Mouse (Mus musculus) forebrain, postnatal 0 days (tissue): ENCODE measurements around the gene Olfr345. TPM values are rescaled to one million over a fixed set of nuclear protein-coding genes. Genes with fewer than 3 reads are reported as not detected.

Source experiments
- ATAC-seq: fragments of 200-750 bp; cut with Nextera tagmentation; 2 replicates; pipeline ENCODE4 v1.8.0; 2017; ENCODE audit warnings: mild to moderate bottlenecking, moderate library complexity
- DNase-seq: peaks from one replicate; pipeline ENCODE4 v3.0.0-alpha.2; 2015
- H3K27ac ChIP-seq: fragments of 300-500 bp; sonication (generic); 2 replicates; pipeline ENCODE4 v1.5.1; 2014; ENCODE audit warnings: low read depth, mild to moderate bottlenecking, antibody characterized with exemption, low read length, moderate library complexity, mixed read lengths
- H3K27me3 ChIP-seq: fragments of 300-500 bp; sonication (generic); 2 replicates; pipeline ENCODE4 v1.6.1; 2014; ENCODE audit warnings: mild to moderate bottlenecking, low read length, mixed read lengths; ENCODE audit not compliant: insufficient read depth
- H3K36me3 ChIP-seq: fragments of 300-500 bp; sonication (generic); 2 replicates; pipeline ENCODE4 v1.6.1; 2014; ENCODE audit warnings: mild to moderate bottlenecking, moderate library complexity; ENCODE audit not compliant: insufficient read depth
- H3K4me1 ChIP-seq: fragments of 300-500 bp; sonication (generic); 2 replicates; pipeline ENCODE4 v1.6.1; 2014; ENCODE audit warnings: antibody characterized with exemption; ENCODE audit not compliant: insufficient read depth
- H3K4me2 ChIP-seq: fragments of 300-500 bp; sonication (generic); 2 replicates; pipeline ENCODE4 v1.6.1; 2014; ENCODE audit warnings: low read depth, mild to moderate bottlenecking, moderate library complexity
- H3K4me3 ChIP-seq: fragments of 300-500 bp; sonication (generic); 2 replicates; pipeline ENCODE4 v1.5.1; 2014; ENCODE audit warnings: low read depth, low read length, mixed read lengths
- H3K9ac ChIP-seq: fragments of 300-500 bp; sonication (generic); 2 replicates; pipeline ENCODE4 v1.6.1; 2014; ENCODE audit warnings: mild to moderate bottlenecking
- H3K9me3 ChIP-seq: fragments of 300-500 bp; sonication (generic); 2 replicates; pipeline ENCODE4 v1.6.1; 2016; ENCODE audit warnings: low read length
- CTCF ChIP-seq: sonication (generic); IDR thresholded peaks from 2 replicates; pipeline ENCODE4 v1.5.1; 2016; ENCODE audit warnings: antibody characterized with exemption, control low read depth, low read depth
- WGBS: fragments of 180-500 bp; shearing (Covaris S2); extraction: QIAGEN DNeasy Blood & Tissue Kit; methylation state at CpG from one replicate; pipeline ENCODE4 v1.1.7; 2014; 5-methylcytosine and 5-hydroxymethylcytosine counted together
- polyA plus RNA-seq: library from polyadenylated mRNA; unstranded; fragments of >200 nt; fragmentation: Nextera tagmentation; extraction: Ambion mirVana; gene quantifications from 2 replicates; pipeline ENCODE4 v1.2.1, GENCODE M21; 2015
- total RNA-seq: library from RNA; depleted of rRNA; stranded (reverse); fragments of >200 nt; gene quantifications from 2 replicates; pipeline ENCODE4 v1.2.3, GENCODE M21; 2014; rRNA removed

Olfr345 gene
- total RNA-seq (not detected in 2 replicates), polyA plus RNA-seq (not detected in 2 replicates)

GRCm38 (mm10) chr2:36639741-36640140 is at the start of gene Olfr345:
Gene Olfr345 (plus strand): TSS chr2:36640041.
- Histone ChIP-seq H3K9ac (no peak within 1 kb of the TSS), H3K9me3 (no peaks in the 10 kb centered on the region), H3K27me3 (no peaks in the 10 kb centered on the region), H3K4me3 (no peak within 1 kb of the TSS), H3K36me3 (no peaks in the 10 kb centered on the region), H3K4me1 (no peaks in the 10 kb centered on the region), H3K4me2 (no peak within 1 kb of the TSS), H3K27ac (no peak within 1 kb of the TSS)
- ATAC-seq (no peak), DNase-seq (no peak)
- WGBS = 74% methylated on average over 1 of the region's 1 CpGs
- TF ChIP-seq CTCF = no peak

GRCm38 (mm10) chr2:36685488-36685887 is 45.6 kb downstream of the Olfr345 start, which contains the start of gene Olfr346:
Gene Olfr346 (plus strand): TSS chr2:36685788.
- TF ChIP-seq CTCF = no peak
- Histone ChIP-seq H3K9me3 (peaks cover 3% of the 10 kb centered on the region; the same call in 1 of the 2 replicates), H3K9ac (no peak within 1 kb of the TSS), H3K27ac (no peak within 1 kb of the TSS), H3K4me2 (no peak within 1 kb of the TSS), H3K36me3 (no peaks in the 10 kb centered on the region), H3K4me3 (no peak within 1 kb of the TSS), H3K4me1 (no peaks in the 10 kb centered on the region), H3K27me3 (no peaks in the 10 kb centered on the region)
- no peak for ATAC-seq
- no peak for DNase-seq
- 96% methylated on average over 1 of the region's 1 CpGs for WGBS

Other genes with a start within 250 kb of the Olfr345 start
- gene Olfr339, start 221.1 kb upstream of the Olfr345 start, total RNA-seq = not detected in 2 replicates
- not detected in 2 replicates for gene Olfr339, start 221.1 kb upstream of the Olfr345 start, polyA plus RNA-seq
- gene Olfr340, start 187.5 kb upstream of the Olfr345 start, total RNA-seq = not detected in 2 replicates
- not detected in 2 replicates for gene Olfr340, start 187.5 kb upstream of the Olfr345 start, polyA plus RNA-seq
- gene Olfr341, start 157.6 kb upstream of the Olfr345 start, total RNA-seq = not detected in 2 replicates
- not detected in 2 replicates for gene Olfr341, start 157.6 kb upstream of the Olfr345 start, polyA plus RNA-seq
- gene Olfr342, start 115.0 kb upstream of the Olfr345 start, total RNA-seq = not detected in 2 replicates
- gene Olfr342, start 115.0 kb upstream of the Olfr345 start, polyA plus RNA-seq = not detected in 2 replicates
- not detected in 2 replicates for gene Olfr344, start 73.4 kb upstream of the Olfr345 start, total RNA-seq
- gene Olfr344, start 73.4 kb upstream of the Olfr345 start, polyA plus RNA-seq = not detected in 2 replicates
- not detected in 2 replicates for gene Olfr346, start 45.7 kb downstream of the Olfr345 start, total RNA-seq
- not detected in 2 replicates for gene Olfr346, start 45.7 kb downstream of the Olfr345 start, polyA plus RNA-seq
- gene Olfr347, start 91.9 kb downstream of the Olfr345 start, total RNA-seq = not detected in 2 replicates
- not detected in 2 replicates for gene Olfr347, start 91.9 kb downstream of the Olfr345 start, polyA plus RNA-seq
- not detected in 2 replicates for gene Olfr348, start 144.2 kb downstream of the Olfr345 start, total RNA-seq
- gene Olfr348, start 144.2 kb downstream of the Olfr345 start, polyA plus RNA-seq = not detected in 2 replicates
- gene Olfr50, start 150.5 kb downstream of the Olfr345 start, total RNA-seq = not detected in 2 replicates
- not detected in 2 replicates for gene Olfr50, start 150.5 kb downstream of the Olfr345 start, polyA plus RNA-seq
- gene Olfr3, start 177.0 kb downstream of the Olfr345 start, total RNA-seq = not detected in 2 replicates
- not detected in 2 replicates for gene Olfr3, start 177.0 kb downstream of the Olfr345 start, polyA plus RNA-seq
- gene Olfr350, start 206.3 kb downstream of the Olfr345 start, total RNA-seq = not detected in 2 replicates
- gene Olfr350, start 206.3 kb downstream of the Olfr345 start, polyA plus RNA-seq = not detected in 2 replicates
- not detected in 2 replicates for gene Olfr351, start 222.6 kb downstream of the Olfr345 start, total RNA-seq
- gene Olfr351, start 222.6 kb downstream of the Olfr345 start, polyA plus RNA-seq = not detected in 2 replicates
- not detected in 2 replicates for gene Olfr352, start 228.4 kb downstream of the Olfr345 start, total RNA-seq
- gene Olfr352, start 228.4 kb downstream of the Olfr345 start, polyA plus RNA-seq = not detected in 2 replicates